Mouse (Mus musculus) liver, embryonic 14.5 days (tissue): ENCODE results near the gene Slc38a2.

Experiments used
- CTCF ChIP-seq: IDR thresholded peaks from 2 replicates; pipeline ENCODE4 v1.5.1; 2016; ENCODE audit warnings: antibody characterized with exemption, low read depth, control low read depth
- EP300 ChIP-seq: IDR thresholded peaks from 2 replicates; pipeline ENCODE4 v1.6.1; 2016; ENCODE audit warnings: antibody characterized with exemption, low read depth

DNA sequence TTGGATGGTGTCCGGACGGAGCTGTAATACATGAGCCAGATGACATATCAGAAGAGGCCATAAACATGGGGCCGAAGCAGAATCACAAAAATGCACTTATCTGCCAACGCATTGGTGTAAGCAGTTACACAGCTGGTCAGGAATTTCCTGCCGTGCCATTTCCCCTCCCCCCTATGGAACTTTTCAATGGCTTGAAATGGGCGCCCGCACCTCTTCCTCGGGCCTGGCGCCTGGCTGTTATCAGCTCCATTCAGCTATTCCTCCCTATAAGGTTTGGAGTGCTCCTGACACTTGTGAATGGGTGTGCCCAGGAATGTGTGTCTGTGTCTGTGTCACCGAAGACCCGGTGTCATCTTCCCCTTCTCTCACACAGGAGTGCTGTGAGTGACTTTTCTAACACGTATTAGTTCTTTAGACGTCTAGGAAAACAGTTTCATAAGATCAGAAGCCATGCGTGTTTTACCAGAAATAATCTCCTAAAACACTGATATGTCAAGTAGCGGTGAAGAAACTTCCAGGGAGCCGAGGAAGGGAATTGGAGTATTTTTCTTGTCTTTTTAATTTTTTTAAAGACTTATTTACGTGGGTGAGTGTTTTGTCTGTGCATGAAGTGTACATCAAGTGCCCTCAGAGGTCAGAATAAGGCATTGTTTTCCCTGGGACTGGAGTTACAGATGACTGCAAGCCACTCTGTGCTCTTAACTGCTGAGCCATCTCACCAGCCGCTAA is 44.8 kb upstream of the Slc38a2 start:
- TF ChIP-seq CTCF (no peak), EP300 (peak; percentile 68)
